Mouse (Mus musculus): ENCODE results near the gene 4930556J24Rik. TPM values are rescaled to one million over a fixed set of nuclear protein-coding genes. Genes with fewer than 3 reads are reported as not detected.
"Not testable (repeated sequence)": the region's sequence is repeated elsewhere in the genome, so short reads cannot be mapped to it uniquely, and the experiment has no call there.

The 4930556J24Rik gene
- total RNA-seq, 2 experiments from 2014 or later, result not detected

DNA sequence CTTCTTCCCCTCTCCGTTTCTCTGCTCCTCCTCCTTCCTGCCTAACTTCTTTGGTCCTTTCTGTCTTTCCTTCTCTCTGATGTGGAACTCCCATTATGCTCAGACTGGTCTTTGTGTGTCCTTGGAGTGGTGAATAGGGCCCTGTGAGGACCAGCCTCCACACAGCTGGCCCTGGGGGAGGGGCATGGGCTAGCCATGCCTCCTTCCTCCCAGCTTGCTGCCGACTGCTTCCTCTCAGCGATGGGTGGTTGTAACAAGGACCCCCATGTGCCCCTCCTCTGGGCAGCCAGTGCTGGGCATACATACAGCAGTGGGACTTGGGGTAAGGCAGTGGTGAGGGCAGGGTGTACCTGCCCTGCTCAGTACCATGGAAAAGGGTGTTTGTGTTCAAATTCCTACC lies 2.3 kb downstream of the 4930556J24Rik start:
- DNase-seq (ENCODE audit: low spot score in 2 of 2), result no peak

DNA sequence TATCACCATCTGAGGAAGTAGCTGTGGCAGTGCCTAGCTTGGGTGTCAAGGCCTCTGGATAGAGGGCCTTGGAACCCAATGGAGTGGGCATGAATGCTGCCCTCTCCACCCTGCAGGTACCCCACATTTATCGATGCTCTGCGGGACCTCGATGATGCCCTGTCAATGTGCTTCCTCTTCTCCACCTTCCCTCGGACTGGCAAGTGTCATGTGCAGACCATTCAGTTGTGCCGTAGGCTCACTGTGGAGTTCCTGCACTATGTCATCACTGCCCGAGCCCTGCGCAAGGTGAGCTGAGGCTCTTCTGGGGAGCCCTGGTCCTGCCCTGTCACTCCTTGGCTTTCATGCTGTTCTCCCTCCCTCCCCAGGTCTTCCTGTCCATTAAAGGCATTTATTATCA lies 3.5 kb downstream of the 4930556J24Rik start:
- no peak for DNase-seq (ENCODE audit: low spot score in 2 of 2)

DNA sequence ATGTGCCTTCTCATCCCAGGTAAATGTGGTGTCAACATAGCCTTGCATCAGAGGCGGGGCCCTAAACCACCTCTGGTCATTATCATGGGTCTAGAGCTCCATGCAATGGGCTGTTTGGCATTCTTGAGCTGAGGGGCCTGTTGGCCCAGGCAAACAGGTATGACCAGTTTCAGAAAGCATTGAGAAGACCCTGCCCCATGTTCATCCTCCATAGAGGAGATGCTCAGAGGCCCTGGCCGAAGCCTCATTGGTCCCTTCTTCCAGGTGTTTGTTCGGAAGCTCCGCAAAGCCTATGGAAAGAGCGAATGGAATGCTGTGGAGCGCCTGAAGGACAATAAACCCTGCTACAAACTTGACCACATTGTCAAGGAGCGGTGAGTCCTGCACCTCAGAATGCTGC lies 6.2 kb downstream of the 4930556J24Rik start:
- no peak for DNase-seq (ENCODE audit: low spot score in 2 of 2)

DNA sequence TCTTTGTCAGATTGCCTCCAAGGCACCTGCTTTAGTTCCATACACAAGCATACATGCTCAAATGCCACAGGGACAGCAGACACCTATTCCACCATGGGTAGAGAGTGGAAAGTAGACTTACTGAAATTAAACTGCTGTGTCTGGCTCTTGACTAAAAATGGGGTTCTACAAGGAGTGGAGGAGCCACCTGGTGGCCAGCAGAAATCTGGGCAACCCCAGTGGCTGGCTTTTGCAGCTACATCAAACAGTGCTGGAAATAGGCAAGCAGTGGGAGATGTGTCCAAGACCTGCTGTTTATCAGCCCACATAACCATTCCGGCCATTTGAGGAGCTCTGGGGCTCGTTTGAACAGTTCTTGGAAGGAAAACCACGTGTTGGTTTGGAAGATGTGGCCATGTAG lies 6.7 kb downstream of the 4930556J24Rik start:
- DNase-seq (ENCODE audit: low spot score in 2 of 2), result no peak

DNA sequence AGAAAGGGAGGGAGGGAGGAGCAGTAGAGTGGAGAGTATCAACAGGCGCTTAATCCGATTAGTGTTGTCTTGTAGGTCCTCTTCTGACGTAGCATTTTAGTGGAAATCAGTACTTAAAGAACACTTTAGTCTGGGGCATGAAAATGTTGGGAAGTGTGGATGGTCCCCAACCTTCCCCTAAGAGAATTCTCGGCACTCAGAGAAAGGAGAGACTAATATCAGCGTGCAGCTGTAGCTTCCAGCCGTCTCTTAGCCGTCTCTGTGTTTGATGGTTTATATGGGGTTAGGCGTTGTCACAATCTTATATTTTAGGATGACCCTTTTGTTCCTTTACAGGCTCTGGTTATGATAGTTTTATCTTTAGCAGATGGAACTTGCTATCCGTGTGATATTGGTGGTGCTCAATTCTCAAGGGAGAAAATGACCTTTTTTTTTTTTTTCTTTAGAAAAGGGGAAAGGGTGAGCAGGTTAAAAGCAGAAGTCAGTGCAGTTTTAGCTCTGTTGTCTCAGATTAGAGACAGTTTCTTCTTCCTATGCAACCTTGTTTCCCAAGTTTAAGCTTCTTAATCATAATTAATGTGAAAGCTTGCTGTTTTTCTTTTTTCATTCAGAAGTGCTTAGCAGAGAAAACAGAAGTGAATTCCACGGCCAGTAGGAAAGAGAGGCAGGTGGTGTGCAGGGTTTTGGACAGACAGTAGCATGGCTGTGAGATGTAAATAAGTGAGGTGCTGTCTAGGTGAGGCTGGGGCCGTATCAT lies 12.0 kb downstream of the 4930556J24Rik start:
- no peak for DNase-seq (ENCODE audit: low spot score in 2 of 2)

DNA sequence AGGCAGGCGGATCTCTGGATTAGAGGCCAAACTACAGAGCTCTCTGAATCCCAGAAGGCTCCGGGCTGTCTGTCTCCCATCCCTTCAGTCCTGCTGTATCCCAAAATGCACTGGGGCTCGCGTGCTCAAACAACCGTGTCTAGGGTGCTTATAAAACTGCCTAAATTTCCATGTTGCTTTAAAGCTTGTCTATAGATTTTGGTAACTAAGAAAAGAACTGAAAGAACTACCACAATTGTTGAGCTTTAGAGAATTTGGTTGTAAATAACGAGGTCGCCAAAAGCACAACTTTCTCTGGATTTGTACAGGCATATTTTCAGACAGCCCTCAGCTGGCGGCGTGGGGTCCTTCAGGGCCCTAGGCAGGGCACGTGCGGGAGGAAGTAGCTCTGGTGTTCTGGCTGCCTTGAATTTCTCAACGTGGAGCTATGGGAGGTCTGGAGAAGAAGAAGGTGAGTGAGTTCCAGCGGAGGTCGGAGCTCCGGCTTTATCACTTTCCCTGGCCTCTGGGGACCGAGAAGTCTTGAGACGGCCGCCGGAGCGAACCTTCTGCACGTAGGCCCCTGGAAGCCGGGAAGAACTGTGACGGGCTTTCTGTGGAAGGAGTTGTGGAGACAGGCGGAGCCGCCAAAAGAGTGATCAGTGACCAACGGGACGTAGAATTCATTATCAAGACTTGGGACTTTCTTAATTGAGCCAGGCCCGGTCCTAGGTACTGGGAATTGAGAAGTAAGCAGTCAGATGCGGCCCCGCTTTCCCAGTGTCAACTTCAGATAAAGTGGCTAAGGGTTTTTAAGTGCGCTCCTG lies 12.8 kb downstream of the 4930556J24Rik start, which contains the start of gene Pes1:
TSS of gene Pes1 (plus strand) at position 366 of the 806 bp plus-strand sequence.
- peak; percentile 86 to 88 for DNase-seq (ENCODE audit: low spot score in 2 of 2)

DNA sequence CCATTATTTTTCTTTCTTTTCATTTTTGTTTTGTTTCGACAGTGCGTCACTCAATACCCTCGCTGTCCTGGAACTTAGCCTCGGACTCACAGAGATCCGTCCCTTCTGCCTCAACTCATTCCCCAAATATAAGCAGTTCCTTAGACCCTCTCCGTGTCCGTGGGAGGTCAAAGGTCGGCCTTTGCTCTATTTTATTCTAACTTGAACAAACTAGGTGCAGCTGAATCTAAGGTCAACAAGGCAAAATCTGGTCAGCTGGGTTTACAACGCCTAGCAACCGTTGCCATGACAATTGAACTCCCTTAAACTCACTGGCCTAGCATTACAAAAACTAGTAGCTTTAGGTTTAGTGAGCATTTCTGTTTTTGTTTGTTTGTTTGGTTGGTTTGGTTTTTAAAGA lies 13.4 kb downstream of the 4930556J24Rik start:
- DNase-seq (ENCODE audit: low spot score in 2 of 2), result no peak

DNA sequence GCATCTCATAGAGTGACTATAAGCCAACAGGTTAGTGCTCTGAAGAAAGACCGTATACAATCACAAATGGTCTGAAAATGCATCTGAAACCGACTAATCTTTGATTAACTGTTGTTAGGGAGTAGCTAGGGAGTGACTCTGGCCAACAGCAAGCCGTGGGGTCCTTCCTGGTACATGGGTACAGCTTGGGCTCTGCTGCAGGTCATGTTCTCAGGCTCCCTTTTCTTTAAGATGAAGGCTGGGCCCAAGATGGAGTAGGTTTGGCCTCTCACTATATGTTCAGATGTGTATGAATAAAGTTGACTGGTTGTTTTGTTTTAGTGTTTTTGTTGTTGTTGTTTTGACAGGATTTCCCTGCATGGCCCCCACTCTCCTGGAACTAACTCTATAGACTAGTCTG lies 14.8 kb downstream of the 4930556J24Rik start:
- DNase-seq (ENCODE audit: low spot score in 2 of 2), result no peak

DNA sequence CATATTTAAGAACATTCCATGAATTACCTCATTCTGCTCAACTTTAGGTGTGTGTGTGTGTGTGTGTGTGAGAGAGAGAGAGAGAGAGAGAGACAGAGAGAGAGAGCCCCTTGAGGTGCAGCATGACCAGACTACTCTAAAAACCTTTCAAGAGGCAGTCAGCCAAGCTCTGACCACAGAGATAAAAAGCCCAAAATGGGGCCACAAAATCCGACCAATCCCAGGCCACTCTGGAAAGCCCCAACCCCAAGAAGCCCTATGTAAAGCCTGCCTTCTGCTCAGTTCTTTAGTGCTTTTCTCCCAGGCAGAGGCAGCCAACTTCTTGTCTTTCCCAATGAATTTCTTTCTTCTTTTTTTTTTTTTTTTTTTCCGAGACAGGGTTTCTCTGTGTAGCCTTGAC lies 15.7 kb downstream of the 4930556J24Rik start:
- DNase-seq (ENCODE audit: low spot score in 2 of 2), result no peak

DNA sequence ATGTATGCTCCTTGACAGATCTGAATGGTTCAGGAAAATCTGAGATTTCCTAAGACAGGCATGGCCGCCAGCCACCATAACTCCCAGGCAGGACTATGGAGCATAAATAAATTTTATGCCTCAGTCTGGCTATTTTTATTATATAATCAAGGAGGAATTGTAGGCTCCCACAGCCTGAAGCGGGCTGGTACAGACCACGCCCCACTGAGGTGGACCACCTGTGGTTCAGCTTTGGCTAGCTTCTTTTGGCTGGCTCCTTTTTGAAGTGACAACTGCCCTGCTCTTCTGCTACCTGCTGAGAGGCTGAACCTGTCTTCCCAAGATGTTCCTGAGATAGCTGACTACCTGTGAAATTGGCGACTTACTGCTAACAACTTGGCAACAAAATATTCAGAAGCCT lies 21.2 kb downstream of the 4930556J24Rik start:
- not testable (repeated sequence) for DNase-seq (ENCODE audit: low spot score in 2 of 2)

DNA sequence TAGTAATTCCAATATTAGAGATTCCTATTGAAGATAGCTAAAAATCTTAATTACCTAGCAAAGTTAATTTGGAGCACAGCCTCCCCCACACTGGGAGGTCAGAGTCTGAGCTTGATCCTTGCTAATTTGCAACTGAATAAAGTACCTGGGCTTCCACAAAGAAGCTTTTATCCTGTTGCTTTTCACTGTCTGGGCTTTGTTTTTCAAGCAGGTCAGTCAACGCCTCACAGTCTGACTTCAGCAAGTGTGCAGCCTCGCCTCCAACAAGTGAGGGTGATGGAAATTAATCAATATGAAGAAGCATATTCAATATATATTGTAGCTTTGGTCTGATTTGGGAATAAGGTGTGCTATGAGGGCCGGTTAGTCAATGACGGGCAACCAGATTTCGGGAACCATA lies 21.7 kb downstream of the 4930556J24Rik start:
- DNase-seq (ENCODE audit: low spot score in 2 of 2), result not testable (repeated sequence)

DNA sequence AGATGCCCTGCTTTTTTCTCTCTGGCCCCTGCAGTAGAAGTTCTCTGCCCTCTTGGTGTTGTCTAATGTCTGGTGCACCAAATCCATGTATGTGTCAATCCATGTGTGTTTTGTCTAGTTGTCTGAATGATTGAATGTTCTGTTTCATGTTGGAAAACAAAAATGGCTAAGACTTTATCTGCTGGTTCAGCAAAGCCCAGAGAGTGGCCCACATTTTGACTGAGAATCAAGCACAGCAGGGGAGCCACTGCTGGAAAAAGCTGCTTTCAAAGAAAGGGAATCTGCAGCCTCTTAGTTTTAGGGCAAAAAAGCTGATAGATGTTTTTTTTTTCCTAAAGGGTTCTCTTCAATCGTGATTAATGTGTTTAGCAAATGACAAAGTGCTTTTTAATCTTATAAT lies 30.2 kb downstream of the 4930556J24Rik start:
- no peak for DNase-seq (ENCODE audit: low spot score in 2 of 2)

DNA sequence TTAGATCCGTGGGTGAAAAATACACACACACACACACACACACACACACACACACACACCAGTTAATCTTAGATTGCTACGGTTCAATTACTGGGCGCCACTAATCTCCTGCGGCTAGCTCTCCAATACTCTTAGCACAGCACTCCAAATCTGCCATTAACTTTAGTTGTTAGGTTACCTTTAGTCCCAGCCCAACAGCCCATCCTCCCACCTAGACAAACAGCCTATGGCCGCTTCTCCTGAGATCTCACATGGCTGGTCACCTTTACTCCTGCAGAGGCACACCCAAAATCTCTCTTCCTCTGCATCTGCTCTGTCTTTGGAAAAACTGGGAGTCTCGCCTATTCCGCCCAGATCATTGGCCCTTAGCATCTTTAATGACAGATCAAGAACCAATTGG lies 35.2 kb downstream of the 4930556J24Rik start:
- DNase-seq (ENCODE audit: low spot score in 2 of 2), result no peak

DNA sequence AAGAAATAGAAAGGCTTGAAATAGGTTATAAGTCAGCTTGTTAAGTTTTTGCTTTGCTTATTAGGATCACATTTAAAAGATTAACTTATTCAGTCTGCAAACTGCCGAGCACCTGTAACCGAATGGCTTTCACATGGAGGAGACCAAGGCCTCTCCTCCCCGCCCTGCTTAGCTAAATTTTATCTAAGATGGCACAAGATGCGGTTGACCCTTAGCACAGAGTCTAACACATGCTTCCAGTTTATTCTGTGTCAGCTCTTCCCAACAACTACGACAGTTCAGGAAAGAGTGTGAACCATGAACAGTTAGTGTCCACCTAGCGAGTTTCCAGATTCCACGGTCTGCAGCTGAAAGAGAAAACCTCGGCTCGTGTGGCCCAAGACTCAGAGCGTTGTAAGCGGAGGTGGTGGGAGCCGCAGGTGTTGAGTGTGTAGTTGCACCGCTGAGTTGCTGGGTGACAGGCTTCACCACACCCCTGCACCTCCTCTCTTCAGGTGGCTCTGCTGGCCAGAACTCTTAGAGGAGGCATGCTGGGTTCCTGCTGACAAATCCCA lies 39.2 kb downstream of the 4930556J24Rik start:
- DNase-seq (ENCODE audit: low spot score in 2 of 2), result no peak

DNA sequence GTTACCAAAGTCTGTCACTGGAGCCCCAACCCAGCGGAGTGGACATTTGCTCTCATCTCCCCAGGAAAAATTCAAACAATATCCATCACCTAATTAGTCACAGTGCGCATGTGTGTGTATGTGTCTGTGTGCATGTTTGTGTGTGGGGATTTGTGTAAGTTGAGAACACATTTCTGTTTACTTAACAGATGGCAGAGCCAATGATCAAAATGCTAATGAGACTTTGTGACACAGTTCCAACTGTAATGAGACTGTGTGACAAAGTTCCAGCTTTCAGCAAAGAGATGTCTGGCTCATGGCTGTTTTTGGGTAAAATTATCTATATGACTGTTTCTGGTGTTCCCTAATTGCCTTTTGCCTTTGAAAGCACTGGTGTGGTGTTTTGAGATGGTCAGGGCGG lies 40.3 kb downstream of the 4930556J24Rik start:
- peak in 1 of 2 experiments; percentile 24 for DNase-seq (ENCODE audit: low spot score in 2 of 2)

DNA sequence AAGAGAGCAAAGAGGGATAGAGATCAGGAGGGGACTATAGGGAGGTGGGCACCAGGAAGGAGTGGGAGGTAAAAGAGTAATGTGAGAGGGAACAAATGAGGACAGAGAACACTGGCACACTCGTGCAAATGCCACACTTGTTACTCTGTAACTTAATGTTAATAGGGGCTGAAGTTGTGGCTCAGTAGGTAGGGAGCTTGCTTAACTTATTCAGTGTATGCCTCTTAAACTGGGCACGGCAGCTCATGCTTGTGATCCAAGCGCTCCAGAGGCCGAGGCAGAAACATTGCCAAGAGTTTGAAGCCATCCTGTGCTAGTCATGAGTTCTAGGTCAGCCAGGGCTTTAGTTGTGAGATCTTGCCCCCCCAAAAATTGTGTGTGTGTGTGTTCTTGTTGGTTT lies 41.4 kb downstream of the 4930556J24Rik start:
- DNase-seq (ENCODE audit: low spot score in 2 of 2), result no peak

DNA sequence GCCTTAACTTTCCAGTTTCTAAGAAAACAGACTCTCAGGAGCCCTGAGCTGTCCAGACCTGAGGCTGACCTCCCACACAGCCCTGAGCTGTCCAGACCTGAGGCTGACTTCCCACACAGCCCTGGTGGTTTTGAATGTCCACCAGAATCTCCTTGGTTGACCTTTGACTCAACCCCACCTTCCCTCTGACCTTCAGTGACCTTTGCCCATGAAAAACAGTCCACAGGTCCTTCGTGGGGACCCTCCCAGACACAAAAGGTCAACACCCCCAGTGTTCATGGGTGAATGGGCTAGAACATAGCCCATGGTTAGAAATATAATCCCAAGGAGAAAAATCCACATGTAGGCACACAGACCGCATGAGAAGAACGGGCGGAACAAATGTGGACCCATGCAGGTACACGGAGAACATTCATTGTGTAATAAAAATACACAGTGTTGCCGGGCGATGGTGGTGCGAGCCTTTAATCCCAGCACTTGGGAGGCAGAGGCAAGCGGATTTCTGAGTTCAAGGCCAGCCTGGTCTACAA lies 42.8 kb downstream of the 4930556J24Rik start:
- DNase-seq (ENCODE audit: low spot score in 2 of 2), result no peak

DNA sequence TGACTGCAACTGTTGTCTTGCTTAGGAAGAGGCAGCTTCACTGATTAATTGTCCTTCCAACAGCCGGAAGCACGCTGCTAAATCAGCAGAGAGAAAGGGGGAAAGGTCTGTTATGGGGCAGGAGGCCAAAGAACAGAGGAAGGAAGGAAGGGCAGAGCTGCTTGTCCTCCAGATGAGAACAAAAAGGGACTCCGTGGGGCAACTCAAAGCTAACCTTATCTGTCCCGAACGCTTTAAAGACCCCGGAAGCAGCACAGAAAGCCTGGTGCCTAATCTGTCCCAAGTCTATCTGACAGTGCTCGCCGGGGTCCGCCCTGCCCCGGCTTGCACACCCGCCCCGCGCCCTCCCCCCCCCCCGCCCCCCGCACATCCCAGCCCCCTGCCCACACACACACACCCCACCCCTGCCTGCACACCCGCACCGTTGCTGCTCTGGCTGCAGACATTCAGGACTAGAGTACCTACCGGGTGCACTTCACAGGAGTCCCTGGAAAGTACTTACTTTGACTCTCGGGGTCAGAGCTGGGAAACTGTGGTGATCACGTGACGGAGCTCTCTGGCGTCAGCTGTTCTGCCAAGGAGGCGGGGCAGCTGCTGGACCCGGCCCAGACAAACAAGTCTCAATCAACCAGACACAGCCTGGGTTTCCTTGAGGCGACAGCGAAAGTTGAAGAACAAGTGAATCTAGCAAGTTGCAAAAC lies 44.9 kb downstream of the 4930556J24Rik start, which contains the start of gene Tcn2:
TSS of gene Tcn2 (minus strand) at position 649 of the 701 bp plus-strand sequence.
- peak; percentile 64 to 70 for DNase-seq (ENCODE audit: low spot score in 2 of 2)

DNA sequence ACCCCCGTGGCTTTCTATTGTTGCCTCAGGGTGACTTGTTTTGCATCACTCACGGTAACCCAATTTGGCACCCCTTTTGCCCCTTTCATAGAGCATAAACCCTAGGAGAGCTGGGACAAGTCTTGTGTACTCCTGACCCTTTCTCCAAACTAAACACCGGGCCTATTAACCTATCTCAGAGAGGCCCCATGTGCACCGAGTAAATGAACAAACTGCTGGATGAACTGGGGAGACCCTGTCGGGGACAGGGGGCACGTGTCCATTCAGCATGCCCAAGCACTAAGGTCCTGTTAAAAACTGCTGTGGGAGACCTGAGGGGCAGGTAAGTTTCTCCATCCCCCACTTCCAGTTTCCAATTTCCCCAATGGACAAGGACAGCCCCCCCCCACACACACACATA lies 45.6 kb downstream of the 4930556J24Rik start:
- no peak for DNase-seq (ENCODE audit: low spot score in 2 of 2)

DNA sequence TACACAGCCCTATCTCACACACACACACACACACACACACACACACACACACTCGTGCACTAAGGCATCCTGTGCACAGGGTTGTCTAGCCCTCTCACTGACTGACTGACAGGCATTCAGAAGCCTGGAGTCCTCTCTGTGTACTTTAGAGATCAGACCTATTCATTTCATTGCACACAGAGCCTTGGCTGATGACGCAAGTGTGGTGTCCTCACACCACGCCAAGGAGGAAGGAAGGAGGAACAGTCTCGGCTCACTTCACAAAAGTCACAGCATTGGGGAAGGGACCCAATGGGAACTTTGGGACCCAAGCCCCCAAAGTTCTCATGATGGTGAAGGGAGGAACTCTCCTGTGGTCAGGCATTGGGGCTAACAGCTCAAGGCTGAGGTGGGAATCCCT lies 46.6 kb downstream of the 4930556J24Rik start:
- DNase-seq (ENCODE audit: low spot score in 2 of 2), result no peak

DNA sequence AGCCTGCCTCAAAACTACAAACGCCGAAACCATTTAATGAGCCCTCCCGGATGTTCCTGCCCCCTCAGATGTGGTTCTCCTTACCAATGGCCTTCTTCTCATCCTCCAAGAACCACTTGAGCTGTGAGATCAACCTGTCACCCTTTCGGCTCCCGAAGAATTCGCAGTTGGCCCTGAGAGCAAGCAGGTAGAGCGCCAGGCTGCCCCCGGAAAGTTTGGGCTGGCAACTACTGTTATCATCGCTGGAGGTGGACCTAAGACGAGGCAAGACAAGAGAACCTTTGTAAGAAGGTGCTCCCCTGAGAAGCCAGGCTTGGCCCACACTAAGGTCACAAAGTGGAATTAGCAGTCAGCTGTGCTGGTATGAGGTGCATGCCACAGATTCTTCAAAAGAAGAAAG lies 50.7 kb downstream of the 4930556J24Rik start:
- no peak for DNase-seq (ENCODE audit: low spot score in 2 of 2)
